Mouse (Mus musculus): Measurements from ENCODE around the gene Pkd1l1. TPM values are rescaled to one million over a fixed set of nuclear protein-coding genes. Genes with fewer than 3 reads are reported as not detected.

Pkd1l1 gene
- polyA plus RNA-seq, 1 experiment from 2014 or later, result 0.04 TPM

DNA sequence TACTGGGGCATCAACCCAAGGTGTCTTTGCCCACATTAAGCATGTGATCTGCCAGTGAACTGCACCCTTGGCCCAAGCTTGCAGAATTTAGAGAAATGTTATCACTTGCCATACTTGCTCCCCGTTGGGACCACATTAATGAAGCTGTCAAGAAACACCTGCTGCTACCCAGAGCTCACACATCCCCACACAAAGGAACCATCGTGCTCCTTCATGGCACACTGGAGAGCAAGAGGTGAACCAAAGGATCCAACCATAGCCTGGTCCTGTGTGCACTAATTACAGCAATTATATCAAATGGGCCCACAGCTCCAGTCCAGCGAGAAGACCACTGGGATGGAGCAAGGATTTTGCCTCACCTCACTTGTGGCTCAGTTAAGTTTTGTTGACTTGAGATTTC, 114.0 kb downstream of the Pkd1l1 start:
- no peaks in the 10 kb centered on the region for H3K27me3 ChIP-seq (replicated peaks)
- H3K27ac ChIP-seq (replicated peaks), result no peak overlapping the region
- WGBS, result 61% methylated on average over 3 of the region's 3 CpGs
- H3K4me2 ChIP-seq, result no peak overlapping the region
- no peak overlapping the region for H3K4me3 ChIP-seq
- 0 out of 2 replicates have a peak, but pooled peaks cover 4% of the 10 kb centered on the region for H3K4me1 ChIP-seq
- no peak for ATAC-seq (ENCODE audit: extremely low read depth, insufficient number of reproducible peaks, low FRiP score, low TSS enrichment)
- no peaks in the 10 kb centered on the region for H3K9me3 ChIP-seq
- no peaks in the 10 kb centered on the region for H3K36me3 ChIP-seq
- H3K9ac ChIP-seq, result no peak overlapping the region

DNA sequence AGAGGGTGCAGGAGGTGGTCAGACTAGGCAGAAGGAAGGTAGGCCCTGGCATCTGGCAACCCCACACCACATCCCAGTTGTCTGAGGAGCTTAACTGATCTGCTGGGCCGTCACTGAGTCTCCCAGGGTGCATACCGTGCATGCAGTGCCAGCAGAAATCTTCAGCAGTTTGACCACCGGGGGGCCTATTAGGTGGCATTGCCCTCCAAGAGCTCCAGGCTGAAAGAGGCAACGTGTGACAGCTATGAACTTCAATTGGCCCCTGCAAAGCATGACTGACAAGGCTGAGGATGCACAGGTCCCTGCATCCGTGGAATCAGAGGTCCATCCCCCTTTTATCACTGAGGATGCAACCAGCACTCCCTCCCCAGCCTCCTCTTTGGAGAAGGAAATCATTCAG, 116.9 kb downstream of the Pkd1l1 start:
- Histone ChIP-seq H3K36me3 (no peaks in the 10 kb centered on the region), H3K9ac (no peak overlapping the region), H3K4me1 (0 out of 2 replicates have a peak, but pooled peaks cover 4% of the 10 kb centered on the region), H3K27ac (replicated peaks) (no peak overlapping the region), H3K4me2 (no peak overlapping the region), H3K9me3 (no peaks in the 10 kb centered on the region), H3K4me3 (no peak overlapping the region), H3K27me3 (replicated peaks) (no peaks in the 10 kb centered on the region)
- 39% methylated on average over 5 of the region's 5 CpGs for WGBS
- ATAC-seq (ENCODE audit: extremely low read depth, insufficient number of reproducible peaks, low FRiP score, low TSS enrichment), result no peak

DNA sequence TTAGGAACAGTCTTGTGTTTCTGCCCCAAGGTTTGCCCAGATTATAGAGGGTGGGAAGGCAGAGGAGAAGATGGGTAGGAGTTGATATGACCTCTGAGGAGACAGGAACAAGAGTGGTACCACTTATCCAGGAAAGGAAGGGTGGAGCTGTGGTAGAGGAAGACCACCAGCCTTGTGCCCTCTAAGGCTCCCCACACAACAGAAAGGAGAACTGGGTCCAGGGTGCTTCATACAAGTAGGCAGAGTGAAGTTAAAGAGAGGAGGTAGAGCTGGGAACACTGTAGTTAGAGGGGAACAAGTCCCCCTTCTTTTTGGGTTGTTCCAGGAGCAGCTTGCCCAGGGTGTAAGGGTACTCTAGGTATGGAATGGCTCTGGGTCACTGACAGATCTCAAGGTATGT, 125.0 kb downstream of the Pkd1l1 start:
- H3K9ac ChIP-seq, result no peak overlapping the region
- H3K4me3 ChIP-seq, result no peak overlapping the region
- H3K27ac ChIP-seq (replicated peaks), result no peak overlapping the region
- H3K4me2 ChIP-seq, result no peak overlapping the region
- no peaks in the 10 kb centered on the region for H3K4me1 ChIP-seq
- no peaks in the 10 kb centered on the region for H3K36me3 ChIP-seq
- H3K27me3 ChIP-seq (replicated peaks), result no peaks in the 10 kb centered on the region
- no peaks in the 10 kb centered on the region for H3K9me3 ChIP-seq
- no peak for ATAC-seq (ENCODE audit: extremely low read depth, insufficient number of reproducible peaks, low FRiP score, low TSS enrichment)

DNA sequence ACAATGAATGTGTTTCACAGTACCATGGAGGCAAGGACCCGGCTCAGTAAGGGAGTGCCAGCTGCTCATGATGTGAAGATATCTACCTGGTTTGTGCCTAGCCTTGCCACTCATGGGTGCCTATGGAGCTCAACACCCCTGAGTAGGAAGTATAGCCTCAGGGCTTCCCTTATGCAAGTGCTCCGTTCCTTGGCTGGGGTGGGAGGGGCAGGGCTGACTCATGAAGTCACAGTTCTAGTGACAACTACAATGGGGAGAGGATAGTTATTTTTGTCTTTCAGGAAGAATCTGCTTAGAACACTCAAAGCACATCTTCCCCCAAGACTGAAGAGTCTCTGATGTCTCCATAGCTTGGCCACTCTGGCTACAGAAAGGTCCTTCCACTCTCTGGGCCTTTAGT, 125.4 kb downstream of the Pkd1l1 start:
- Histone ChIP-seq H3K4me3 (no peak overlapping the region), H3K27ac (replicated peaks) (no peak overlapping the region), H3K4me2 (no peak overlapping the region), H3K27me3 (replicated peaks) (no peaks in the 10 kb centered on the region), H3K9ac (no peak overlapping the region), H3K9me3 (no peaks in the 10 kb centered on the region), H3K4me1 (no peaks in the 10 kb centered on the region), H3K36me3 (no peaks in the 10 kb centered on the region)
- ATAC-seq (ENCODE audit: extremely low read depth, insufficient number of reproducible peaks, low FRiP score, low TSS enrichment), result no peak
- 81% methylated on average over 2 of the region's 2 CpGs for WGBS

DNA sequence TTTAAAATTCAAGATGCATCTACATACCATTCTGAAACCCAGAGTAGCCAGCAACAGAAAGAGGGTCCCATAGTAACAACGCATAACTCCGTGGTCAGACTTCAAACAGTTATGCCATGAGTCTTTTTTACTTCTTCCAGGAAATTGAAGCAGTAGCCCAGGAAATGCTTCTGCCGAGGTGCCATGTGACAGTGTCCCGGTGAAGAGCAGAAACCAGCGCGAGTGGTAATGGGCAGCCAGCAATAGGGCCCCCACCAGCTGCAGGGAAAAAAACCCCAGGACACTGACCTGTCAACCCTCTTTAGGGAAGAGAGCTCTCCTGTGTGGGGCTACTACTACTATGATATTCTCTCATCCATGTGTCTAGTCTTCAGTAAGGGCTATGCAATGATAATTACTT, 136.9 kb downstream of the Pkd1l1 start:
- Histone ChIP-seq H3K4me2 (no peak overlapping the region), H3K36me3 (no peaks in the 10 kb centered on the region), H3K9ac (no peak overlapping the region), H3K27me3 (replicated peaks) (no peaks in the 10 kb centered on the region), H3K4me1 (no peaks in the 10 kb centered on the region), H3K27ac (replicated peaks) (no peak overlapping the region), H3K4me3 (no peak overlapping the region), H3K9me3 (peaks cover 3% of the 10 kb centered on the region; the same call in 1 of the 2 replicates)
- no peak for ATAC-seq (ENCODE audit: extremely low read depth, insufficient number of reproducible peaks, low FRiP score, low TSS enrichment)
- 91% methylated on average over 6 of the region's 6 CpGs for WGBS

DNA sequence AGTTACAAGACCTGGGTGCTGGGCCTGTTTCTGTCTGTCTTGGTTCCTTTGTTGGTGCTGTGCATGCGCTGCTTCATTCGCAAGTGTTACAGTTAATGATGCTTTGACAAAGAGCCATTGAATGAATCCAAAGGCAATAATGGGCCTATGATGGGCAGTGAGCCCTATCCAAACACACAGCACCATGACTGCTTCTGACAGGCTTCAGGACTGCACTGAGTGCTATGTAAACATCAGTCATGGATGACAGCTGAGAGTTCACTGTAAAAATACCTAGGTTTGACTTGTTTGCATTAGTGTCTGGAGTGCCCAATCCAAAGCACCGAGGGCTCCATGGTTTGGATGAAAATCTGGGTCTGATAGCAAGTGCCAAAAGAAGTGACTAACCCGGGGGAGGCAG, 138.9 kb downstream of the Pkd1l1 start:
- peaks cover 3% of the 10 kb centered on the region; the same call in 1 of the 2 replicates for H3K9me3 ChIP-seq
- H3K27ac ChIP-seq (replicated peaks), result no peak overlapping the region
- peaks cover 6% of the 10 kb centered on the region for H3K4me1 ChIP-seq
- H3K4me3 ChIP-seq, result no peak overlapping the region
- no peaks in the 10 kb centered on the region for H3K27me3 ChIP-seq (replicated peaks)
- 68% methylated on average over 4 of the region's 4 CpGs for WGBS
- no peak overlapping the region for H3K9ac ChIP-seq
- no peak overlapping the region for H3K4me2 ChIP-seq
- no peak for ATAC-seq (ENCODE audit: extremely low read depth, insufficient number of reproducible peaks, low FRiP score, low TSS enrichment)
- H3K36me3 ChIP-seq, result no peaks in the 10 kb centered on the region

DNA sequence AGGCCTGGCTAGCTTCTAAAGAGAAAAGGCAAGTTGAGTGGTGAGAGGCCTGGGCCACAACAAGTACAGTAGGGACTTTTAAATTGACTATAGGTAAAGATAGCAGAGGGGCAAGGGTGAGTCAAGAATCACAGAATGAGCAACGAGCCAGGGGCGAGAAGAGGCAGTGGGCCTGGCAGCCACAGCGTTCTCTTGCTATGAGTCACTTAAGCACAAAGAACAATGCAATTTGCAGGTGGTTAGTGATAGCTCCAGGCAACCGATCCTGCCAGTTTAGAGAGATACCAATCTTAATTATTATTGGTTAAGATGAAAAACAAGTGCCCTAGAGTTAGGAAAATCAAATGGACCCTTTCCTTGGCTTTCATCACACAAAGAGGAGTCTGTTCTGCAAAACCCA, 142.5 kb downstream of the Pkd1l1 start:
- Histone ChIP-seq H3K36me3 (no peaks in the 10 kb centered on the region), H3K27ac (replicated peaks) (no peak overlapping the region), H3K9ac (no peak overlapping the region), H3K9me3 (no peaks in the 10 kb centered on the region), H3K4me1 (peaks cover 25% of the 10 kb centered on the region), H3K4me3 (no peak overlapping the region), H3K27me3 (replicated peaks) (no peaks in the 10 kb centered on the region), H3K4me2 (no peak overlapping the region)
- 65% methylated on average over 4 of the region's 4 CpGs for WGBS
- ATAC-seq (ENCODE audit: extremely low read depth, insufficient number of reproducible peaks, low FRiP score, low TSS enrichment), result no peak

DNA sequence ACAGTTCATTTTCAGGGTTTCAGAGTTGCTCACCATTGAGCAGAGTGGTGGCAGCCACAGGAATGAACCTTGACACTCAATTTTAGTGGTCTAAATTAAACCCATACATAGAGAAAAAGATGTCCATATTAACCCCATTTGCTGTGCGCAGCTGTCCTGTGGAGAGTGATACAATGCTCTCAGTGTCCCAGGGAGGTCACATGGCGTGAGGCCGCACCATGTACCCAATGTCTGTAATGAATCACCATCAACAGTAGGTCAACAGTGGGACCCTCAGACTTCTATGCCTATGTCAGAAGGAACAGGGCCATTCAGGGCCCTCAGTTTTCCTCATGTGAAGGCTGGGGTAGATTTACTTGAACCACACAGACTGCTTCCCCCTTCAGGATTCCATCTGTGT, 143.5 kb downstream of the Pkd1l1 start:
- no peak overlapping the region for H3K9ac ChIP-seq
- 90% methylated on average over 3 of the region's 3 CpGs for WGBS
- H3K4me3 ChIP-seq, result no peak overlapping the region
- H3K27me3 ChIP-seq (replicated peaks), result no peaks in the 10 kb centered on the region
- no peaks in the 10 kb centered on the region for H3K9me3 ChIP-seq
- H3K4me1 ChIP-seq, result peaks cover 25% of the 10 kb centered on the region
- 0 out of 2 replicates have a peak overlapping the region, but pooled peaks have one; percentile 12 for H3K27ac ChIP-seq (replicated peaks)
- no peak overlapping the region for H3K4me2 ChIP-seq
- H3K36me3 ChIP-seq, result no peaks in the 10 kb centered on the region
- ATAC-seq (ENCODE audit: extremely low read depth, insufficient number of reproducible peaks, low FRiP score, low TSS enrichment), result no peak

DNA sequence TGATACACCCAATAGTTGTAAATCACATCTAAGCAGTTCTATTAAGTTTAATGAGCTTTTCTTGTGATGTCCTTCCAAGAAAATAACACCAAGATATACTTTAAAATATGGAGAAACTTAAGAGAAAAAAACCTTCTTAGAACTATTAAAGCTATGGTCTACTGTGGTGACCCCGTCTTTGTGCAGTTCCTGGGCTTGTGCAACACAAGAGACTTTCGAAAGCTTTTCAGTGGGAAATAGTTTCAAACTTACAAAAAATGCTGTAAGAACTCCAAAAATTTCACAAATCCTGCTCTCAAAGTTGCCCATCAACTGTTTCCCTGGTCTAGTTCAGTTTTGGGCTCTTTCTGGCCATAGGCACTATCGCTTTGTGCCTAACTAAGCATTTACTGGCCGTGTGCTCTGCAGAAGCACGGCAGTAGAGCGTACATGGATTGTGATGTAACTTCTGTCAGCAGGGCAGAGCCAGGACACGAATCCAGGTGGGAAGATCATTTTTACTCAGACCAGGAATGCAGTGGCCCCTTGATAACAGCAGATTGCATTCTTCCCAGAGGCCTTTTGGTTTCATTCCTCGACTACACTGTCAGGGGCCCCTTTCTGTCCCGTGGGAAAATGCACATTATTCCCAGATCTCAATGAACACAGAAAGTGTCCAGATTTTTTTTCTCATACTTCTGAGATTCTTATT, 144.1 kb downstream of the Pkd1l1 start:
- Histone ChIP-seq H3K9ac (no peak overlapping the region), H3K4me1 (peaks cover 25% of the 10 kb centered on the region), H3K4me3 (no peak overlapping the region), H3K36me3 (no peaks in the 10 kb centered on the region), H3K27me3 (replicated peaks) (no peaks in the 10 kb centered on the region), H3K4me2 (no peak overlapping the region), H3K9me3 (no peaks in the 10 kb centered on the region), H3K27ac (replicated peaks) (0 out of 2 replicates have a peak overlapping the region, but pooled peaks have one; percentile 61)
- no peak for ATAC-seq (ENCODE audit: extremely low read depth, insufficient number of reproducible peaks, low FRiP score, low TSS enrichment)
- 54% methylated on average over 9 of the region's 9 CpGs for WGBS

DNA sequence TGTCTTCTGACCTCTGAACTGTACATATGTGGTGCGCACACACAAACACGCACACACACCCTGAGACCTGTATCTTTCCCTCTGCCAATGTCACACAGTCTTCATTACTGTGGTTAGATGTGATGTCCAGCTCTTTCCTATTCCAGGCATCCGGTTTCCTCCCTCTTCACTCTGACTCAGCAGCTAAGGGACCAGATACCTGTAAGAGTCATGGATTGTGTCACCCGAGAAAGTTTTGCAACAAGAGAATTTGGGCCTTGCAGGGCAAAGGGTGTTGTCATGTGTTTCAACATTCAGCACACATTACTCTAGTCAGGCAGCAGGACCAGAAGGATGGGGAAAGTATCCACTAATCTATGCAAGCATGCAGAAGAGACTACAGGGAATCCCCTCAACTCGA, 146.5 kb downstream of the Pkd1l1 start:
- H3K9ac ChIP-seq, result no peak overlapping the region
- no peak overlapping the region for H3K4me2 ChIP-seq
- no peak overlapping the region for H3K4me3 ChIP-seq
- no peaks in the 10 kb centered on the region for H3K27me3 ChIP-seq (replicated peaks)
- ATAC-seq (ENCODE audit: extremely low read depth, insufficient number of reproducible peaks, low FRiP score, low TSS enrichment), result no peak
- H3K27ac ChIP-seq (replicated peaks), result no peak overlapping the region
- H3K36me3 ChIP-seq, result no peaks in the 10 kb centered on the region
- peaks cover 26% of the 10 kb centered on the region for H3K4me1 ChIP-seq
- H3K9me3 ChIP-seq, result no peaks in the 10 kb centered on the region
- WGBS, result 76% methylated on average over 5 of the region's 5 CpGs

DNA sequence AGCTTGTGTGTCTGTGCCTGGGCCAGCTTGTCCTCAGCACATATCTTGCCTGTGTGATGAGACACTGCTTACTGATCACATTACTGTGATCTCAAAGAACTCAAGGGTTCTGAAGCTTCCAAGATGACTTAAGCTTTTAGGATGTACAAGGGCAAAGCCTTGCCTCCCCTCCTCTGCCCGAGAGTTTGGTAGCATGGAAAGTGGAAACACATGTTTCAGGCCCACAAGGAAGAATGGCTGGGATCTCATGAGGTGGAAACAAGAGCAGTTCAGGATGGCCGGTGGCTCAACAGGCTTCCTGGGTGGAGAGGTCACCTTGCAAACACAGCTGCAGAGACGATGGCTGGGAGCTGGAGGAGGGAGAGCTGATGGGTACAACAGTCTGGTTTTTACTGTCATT, 147.0 kb downstream of the Pkd1l1 start:
- H3K4me1 ChIP-seq, result peaks cover 30% of the 10 kb centered on the region
- no peak overlapping the region for H3K9ac ChIP-seq
- no peak overlapping the region for H3K4me3 ChIP-seq
- H3K36me3 ChIP-seq, result no peaks in the 10 kb centered on the region
- no peak overlapping the region for H3K4me2 ChIP-seq
- 55% methylated on average over 3 of the region's 3 CpGs for WGBS
- H3K9me3 ChIP-seq, result no peaks in the 10 kb centered on the region
- no peak for ATAC-seq (ENCODE audit: extremely low read depth, insufficient number of reproducible peaks, low FRiP score, low TSS enrichment)
- H3K27me3 ChIP-seq (replicated peaks), result no peaks in the 10 kb centered on the region
- H3K27ac ChIP-seq (replicated peaks), result no peak overlapping the region

DNA sequence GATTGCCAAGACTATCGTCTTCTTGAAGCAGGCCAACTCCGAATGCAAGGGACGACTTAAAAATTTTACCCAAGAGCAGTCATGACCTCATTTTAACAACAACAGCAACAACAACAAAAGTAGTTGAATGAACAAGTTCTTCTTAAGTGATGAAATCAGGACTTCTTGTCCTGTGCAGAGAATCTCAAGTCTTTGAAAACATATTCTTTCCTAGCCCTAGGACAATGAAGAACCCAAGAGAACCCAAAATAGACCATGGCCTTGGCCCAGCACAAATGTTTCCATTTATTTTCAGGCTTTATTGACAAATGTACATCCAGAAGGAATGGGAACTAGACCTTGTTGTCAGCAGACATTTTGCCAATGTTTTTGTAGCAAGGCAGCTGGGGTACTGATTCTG, 147.7 kb downstream of the Pkd1l1 start:
- Histone ChIP-seq H3K9ac (no peak overlapping the region), H3K4me2 (no peak overlapping the region), H3K27me3 (replicated peaks) (no peaks in the 10 kb centered on the region), H3K4me3 (no peak overlapping the region), H3K4me1 (peaks cover 30% of the 10 kb centered on the region), H3K27ac (replicated peaks) (no peak overlapping the region), H3K36me3 (no peaks in the 10 kb centered on the region), H3K9me3 (no peaks in the 10 kb centered on the region)
- no peak for ATAC-seq (ENCODE audit: extremely low read depth, insufficient number of reproducible peaks, low FRiP score, low TSS enrichment)
- 83% methylated on average over 3 of the region's 3 CpGs for WGBS

Measured in heart, embryonic 13.5 days (tissue).